Mouse (Mus musculus): ENCODE data around the gene Cutc. TPM values are rescaled to one million over a fixed set of nuclear protein-coding genes. Genes with fewer than 3 reads are reported as not detected.

Gene Cutc
- polyA plus RNA-seq (2015; fragmentation: Nextera tagmentation; extraction: Ambion mirVana): 15.3 and 18.5 TPM in 2 replicates

GRCm38 (mm10) chr19:43752489-43753225 is at the start of gene Cutc, which contains the start of gene Cox15:
TSS of gene Cutc (plus strand) at chr19:43752996.
TSS of gene Cox15 (minus strand) at chr19:43753000.
- peak within 1 kb of the TSS; percentile 67 for H3K4me2 ChIP-seq (replicated peaks; ENCODE audit: low read depth, low read length)
- peak within 1 kb of the TSS; percentile 90 for H3K9ac ChIP-seq (replicated peaks; ENCODE audit: low read length)
- peaks cover 13% of the 10 kb centered on the region; the same call in 1 of the 2 replicates for H3K4me1 ChIP-seq (ENCODE audit: insufficient read depth, low read length)
- H3K9me3 ChIP-seq (ENCODE audit: low read length): no peaks in the 10 kb centered on the region
- ATAC-seq (ENCODE audit: low FRiP score, low TSS enrichment): peak; percentile 92
- H3K27ac ChIP-seq (ENCODE audit: low read length): peak within 1 kb of the TSS; percentile 99
- under 1% methylated on average over 62 of the region's 62 CpGs for WGBS
- peak within 1 kb of the TSS; percentile 80 for H3K4me3 ChIP-seq (ENCODE audit: low read length)
- no peaks in the 10 kb centered on the region for H3K27me3 ChIP-seq (ENCODE audit: insufficient read depth, low read length)
- H3K36me3 ChIP-seq (ENCODE audit: insufficient read depth, low read length): peaks cover 21% of the 10 kb centered on the region

DNA sequence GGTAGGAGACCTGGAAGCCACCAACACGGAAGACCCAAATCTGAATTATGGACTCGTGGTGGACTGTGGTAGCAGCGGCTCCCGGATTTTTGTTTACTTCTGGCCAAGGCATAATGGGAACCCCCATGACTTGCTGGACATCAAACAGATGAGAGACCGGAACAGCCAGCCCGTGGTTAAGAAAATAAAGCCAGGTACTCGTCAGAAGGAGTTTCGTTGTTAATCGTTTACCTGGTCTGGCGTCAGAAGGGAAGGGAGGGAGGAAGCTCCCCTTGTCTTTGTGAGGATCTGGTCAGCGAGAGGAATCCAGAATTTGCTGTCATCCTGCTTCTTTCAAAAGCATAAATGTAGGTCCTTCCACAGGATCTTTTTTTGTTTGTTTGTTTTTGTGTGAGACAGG is 48.6 kb upstream of the Cutc start:
- Histone ChIP-seq H3K9ac (replicated peaks; ENCODE audit: low read length) (no peak overlapping the region), H3K4me1 (ENCODE audit: insufficient read depth, low read length) (no peaks in the 10 kb centered on the region), H3K9me3 (ENCODE audit: low read length) (no peaks in the 10 kb centered on the region), H3K4me2 (replicated peaks; ENCODE audit: low read depth, low read length) (no peak overlapping the region), H3K4me3 (ENCODE audit: low read length) (no peak overlapping the region), H3K27me3 (ENCODE audit: insufficient read depth, low read length) (no peaks in the 10 kb centered on the region), H3K36me3 (ENCODE audit: insufficient read depth, low read length) (peaks cover 39% of the 10 kb centered on the region), H3K27ac (ENCODE audit: low read length) (no peak overlapping the region)
- WGBS: 62% methylated on average over 11 of the region's 11 CpGs
- ATAC-seq (ENCODE audit: low FRiP score, low TSS enrichment): no peak

- no peaks in the 10 kb centered on the region for H3K9me3 ChIP-seq (ENCODE audit: low read length)
- WGBS: 71% methylated on average over 17 of the region's 17 CpGs
- no peaks in the 10 kb centered on the region for H3K4me1 ChIP-seq (ENCODE audit: insufficient read depth, low read length)
- H3K4me2 ChIP-seq (replicated peaks; ENCODE audit: low read depth, low read length): no peak overlapping the region
- no peak overlapping the region for H3K4me3 ChIP-seq (ENCODE audit: low read length)
- no peaks in the 10 kb centered on the region for H3K27me3 ChIP-seq (ENCODE audit: insufficient read depth, low read length)
- H3K36me3 ChIP-seq (ENCODE audit: insufficient read depth, low read length): peaks cover 38% of the 10 kb centered on the region
- no peak overlapping the region for H3K9ac ChIP-seq (replicated peaks; ENCODE audit: low read length)
- peak; percentile 54; the same call in 1 of the 2 replicates for ATAC-seq (ENCODE audit: low FRiP score, low TSS enrichment)
- H3K27ac ChIP-seq (ENCODE audit: low read length): no peak overlapping the region
Measured at GRCm38 (mm10) chr19:43704787-43705497, 47.9 kb upstream of the Cutc start.

GRCm38 (mm10) chr19:43708206-43708605 is 44.6 kb upstream of the Cutc start:
- no peaks in the 10 kb centered on the region for H3K9me3 ChIP-seq (ENCODE audit: low read length)
- ATAC-seq (ENCODE audit: low FRiP score, low TSS enrichment): no peak
- H3K27me3 ChIP-seq (ENCODE audit: insufficient read depth, low read length): no peaks in the 10 kb centered on the region
- H3K9ac ChIP-seq (replicated peaks; ENCODE audit: low read length): no peak overlapping the region
- H3K27ac ChIP-seq (ENCODE audit: low read length): no peak overlapping the region
- no peak overlapping the region for H3K4me3 ChIP-seq (ENCODE audit: low read length)
- WGBS: 96% methylated on average over 7 of the region's 7 CpGs
- peaks cover 21% of the 10 kb centered on the region for H3K36me3 ChIP-seq (ENCODE audit: insufficient read depth, low read length)
- H3K4me2 ChIP-seq (replicated peaks; ENCODE audit: low read depth, low read length): no peak overlapping the region
- peaks cover 12% of the 10 kb centered on the region; the same call in 1 of the 2 replicates for H3K4me1 ChIP-seq (ENCODE audit: insufficient read depth, low read length)

- Histone ChIP-seq H3K4me3 (ENCODE audit: low read length) (no peak overlapping the region), H3K36me3 (ENCODE audit: insufficient read depth, low read length) (peaks cover 21% of the 10 kb centered on the region), H3K4me2 (replicated peaks; ENCODE audit: low read depth, low read length) (no peak overlapping the region), H3K27ac (ENCODE audit: low read length) (no peak overlapping the region), H3K4me1 (ENCODE audit: insufficient read depth, low read length) (peaks cover 12% of the 10 kb centered on the region; the same call in 1 of the 2 replicates), H3K9me3 (ENCODE audit: low read length) (no peaks in the 10 kb centered on the region), H3K27me3 (ENCODE audit: insufficient read depth, low read length) (no peaks in the 10 kb centered on the region), H3K9ac (replicated peaks; ENCODE audit: low read length) (no peak overlapping the region)
- ATAC-seq (ENCODE audit: low FRiP score, low TSS enrichment): no peak
- WGBS: 74% methylated on average over 8 of the region's 8 CpGs
Measured at GRCm38 (mm10) chr19:43709317-43709716, 43.5 kb upstream of the Cutc start.

GRCm38 (mm10) chr19:43711159-43711916 is 41.5 kb upstream of the Cutc start:
- Histone ChIP-seq H3K27me3 (ENCODE audit: insufficient read depth, low read length) (no peaks in the 10 kb centered on the region), H3K4me1 (ENCODE audit: insufficient read depth, low read length) (peaks cover 12% of the 10 kb centered on the region; the same call in 1 of the 2 replicates), H3K9ac (replicated peaks; ENCODE audit: low read length) (no peak overlapping the region), H3K27ac (ENCODE audit: low read length) (peak overlapping the region; percentile 67), H3K36me3 (ENCODE audit: insufficient read depth, low read length) (peaks cover 8% of the 10 kb centered on the region; the same call in 1 of the 2 replicates), H3K9me3 (ENCODE audit: low read length) (no peaks in the 10 kb centered on the region), H3K4me2 (replicated peaks; ENCODE audit: low read depth, low read length) (no peak overlapping the region), H3K4me3 (ENCODE audit: low read length) (no peak overlapping the region)
- WGBS: 59% methylated on average over 16 of the region's 22 CpGs
- 0 out of 2 replicates have a peak, but pooled peaks have one; percentile 19 for ATAC-seq (ENCODE audit: low FRiP score, low TSS enrichment)

- Histone ChIP-seq H3K4me2 (replicated peaks; ENCODE audit: low read depth, low read length) (no peak overlapping the region), H3K9me3 (ENCODE audit: low read length) (no peaks in the 10 kb centered on the region), H3K27ac (ENCODE audit: low read length) (no peak overlapping the region), H3K4me3 (ENCODE audit: low read length) (no peak overlapping the region), H3K27me3 (ENCODE audit: insufficient read depth, low read length) (no peaks in the 10 kb centered on the region), H3K9ac (replicated peaks; ENCODE audit: low read length) (no peak overlapping the region), H3K4me1 (ENCODE audit: insufficient read depth, low read length) (peaks cover 12% of the 10 kb centered on the region; the same call in 1 of the 2 replicates), H3K36me3 (ENCODE audit: insufficient read depth, low read length) (peaks cover 5% of the 10 kb centered on the region; the same call in 1 of the 2 replicates)
- 0 out of 2 replicates have a peak, but pooled peaks have one; percentile 12 for ATAC-seq (ENCODE audit: low FRiP score, low TSS enrichment)
- WGBS: 48% methylated on average over 5 of the region's 5 CpGs
Measured at GRCm38 (mm10) chr19:43711971-43712370, 40.8 kb upstream of the Cutc start.

DNA sequence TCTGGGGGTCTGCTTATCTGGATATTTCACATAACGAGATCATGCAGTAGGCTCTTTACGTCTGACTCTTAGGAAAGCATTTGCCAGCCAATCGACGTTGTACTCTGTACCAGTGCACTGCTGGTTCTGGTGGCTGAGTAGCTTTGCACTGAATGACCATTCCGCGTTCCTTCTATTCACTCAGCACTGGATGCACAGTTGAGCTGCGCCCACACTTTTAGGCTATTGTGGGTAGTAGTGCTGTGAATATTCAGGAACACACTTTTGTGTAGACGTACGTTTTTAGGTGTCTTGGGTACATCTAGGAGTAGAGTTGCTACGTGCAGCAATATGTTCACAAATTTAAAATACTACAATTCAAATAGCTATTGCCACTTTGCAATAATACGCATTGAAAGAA is 32.7 kb upstream of the Cutc start:
- Histone ChIP-seq H3K9me3 (ENCODE audit: low read length) (no peaks in the 10 kb centered on the region), H3K4me3 (ENCODE audit: low read length) (no peak overlapping the region), H3K27me3 (ENCODE audit: insufficient read depth, low read length) (no peaks in the 10 kb centered on the region), H3K9ac (replicated peaks; ENCODE audit: low read length) (no peak overlapping the region), H3K27ac (ENCODE audit: low read length) (no peak overlapping the region), H3K4me1 (ENCODE audit: insufficient read depth, low read length) (no peaks in the 10 kb centered on the region), H3K36me3 (ENCODE audit: insufficient read depth, low read length) (peaks cover 30% of the 10 kb centered on the region), H3K4me2 (replicated peaks; ENCODE audit: low read depth, low read length) (no peak overlapping the region)
- no peak for ATAC-seq (ENCODE audit: low FRiP score, low TSS enrichment)
- 93% methylated on average over 11 of the region's 11 CpGs for WGBS

DNA sequence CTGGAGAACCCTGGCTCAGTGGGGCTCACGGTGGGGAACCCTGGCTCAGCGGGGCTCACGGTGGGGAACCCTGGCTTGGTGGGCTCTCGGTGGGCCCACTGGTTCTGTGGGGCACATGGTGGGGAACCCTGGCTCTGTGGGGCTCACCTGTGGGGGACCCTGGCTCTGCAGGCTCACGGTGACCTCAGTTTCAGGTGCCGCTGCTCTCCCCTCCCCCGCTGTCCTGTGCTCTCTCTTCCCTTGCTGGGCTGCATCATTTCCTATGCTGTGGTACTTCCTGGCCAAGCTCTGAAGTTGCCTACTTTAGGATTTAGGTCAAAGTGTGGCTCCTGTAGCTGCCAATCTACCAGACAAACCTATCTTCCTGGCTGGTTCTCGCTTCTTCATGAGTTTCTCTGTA is 29.9 kb upstream of the Cutc start:
- Histone ChIP-seq H3K4me2 (replicated peaks; ENCODE audit: low read depth, low read length) (no peak overlapping the region), H3K36me3 (ENCODE audit: insufficient read depth, low read length) (peaks cover 47% of the 10 kb centered on the region), H3K27me3 (ENCODE audit: insufficient read depth, low read length) (no peaks in the 10 kb centered on the region), H3K4me3 (ENCODE audit: low read length) (no peak overlapping the region), H3K9me3 (ENCODE audit: low read length) (no peaks in the 10 kb centered on the region), H3K4me1 (ENCODE audit: insufficient read depth, low read length) (no peaks in the 10 kb centered on the region), H3K9ac (replicated peaks; ENCODE audit: low read length) (no peak overlapping the region), H3K27ac (ENCODE audit: low read length) (no peak overlapping the region)
- ATAC-seq (ENCODE audit: low FRiP score, low TSS enrichment): no peak
- WGBS: 82% methylated on average over 8 of the region's 8 CpGs

Data from kidney, embryonic 16.5 days (tissue).